Mouse (Mus musculus) lung, postnatal 0 days (tissue): ENCODE measurements at regions not wholly inside any gene's neighbourhood (a gene's known extent, or its start where the extent isn't known, plus 50 kb on each side); places are given as distances from the start of the nearest gene placed in this dataset.

Experiments
- CTCF ChIP-seq: IDR thresholded peaks from 2 replicates; pipeline ENCODE4 v1.5.1; 2016; ENCODE audit warnings: antibody characterized with exemption, mild to moderate bottlenecking
- EP300 ChIP-seq: IDR thresholded peaks from 2 replicates; pipeline ENCODE4 v1.6.1; 2016; ENCODE audit warnings: antibody characterized with exemption, mild to moderate bottlenecking, control low read depth

DNA sequence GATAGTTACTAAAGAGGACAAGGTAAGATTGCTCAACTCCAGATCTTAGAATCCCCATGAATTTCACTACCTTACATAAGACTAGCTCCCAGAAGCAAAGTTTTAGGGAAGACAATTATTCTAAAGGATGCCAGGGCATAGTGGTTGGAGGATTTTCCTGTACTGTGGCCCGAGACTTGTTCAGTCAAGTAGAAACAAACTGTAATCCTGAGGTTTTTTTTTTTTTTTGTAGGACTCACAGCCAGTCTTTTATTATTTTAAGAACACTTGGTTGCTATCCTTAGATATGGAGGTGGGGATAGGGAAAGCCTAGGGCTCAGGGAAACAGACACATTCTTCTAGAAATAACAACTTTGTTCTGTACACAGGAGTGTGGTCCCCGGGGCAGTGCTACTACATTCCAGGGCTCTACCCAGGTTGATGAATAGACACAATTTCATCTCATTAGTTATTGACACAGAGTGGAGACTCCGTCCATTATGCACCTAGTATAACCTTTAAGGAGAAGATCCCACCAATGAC, 285.6 kb downstream of the Osr1 start:
- TF ChIP-seq CTCF (no peak), EP300 (no peak)
